Mouse (Mus musculus) MEL (cell line): ENCODE results near the gene Rnf7. TPM values are rescaled to one million over a fixed set of nuclear protein-coding genes. Genes with fewer than 3 reads are reported as not detected.

Experiments
- DNase-seq: peaks from one replicate; pipeline ENCODE4 v3.0.0; 2011; ENCODE audit warnings: low read depth, low spot score
- H3K27ac ChIP-seq: 2 replicates; pipeline ENCODE4 v1.5.1; 2012; ENCODE audit warnings: low read depth, mild to moderate bottlenecking, control low read depth, low read length, moderate library complexity; ENCODE audit not compliant: control insufficient read depth
- H3K27me3 ChIP-seq, 2 experiments: fragments of 150-350 bp in 1 of 2; sonication (generic) in 1 of 2; 2 replicates each; pipeline ENCODE4 v1.6.1; 2012; ENCODE audit warnings: low read length in 2 of 2, mild to moderate bottlenecking in 2 of 2, improper control_type of control experiment in 1 of 2, moderate library complexity in 1 of 2; ENCODE audit not compliant: insufficient read depth in 2 of 2, control insufficient read depth in 1 of 2
- H3K36me3 ChIP-seq, 2 experiments: 2 replicates each; pipeline ENCODE4 v1.6.1; 2012 to 2014; ENCODE audit warnings: low read length in 2 of 2, improper control_type of control experiment in 1 of 2, inconsistent platforms in 1 of 2, mild to moderate bottlenecking in 1 of 2; ENCODE audit not compliant: insufficient read depth in 2 of 2, control insufficient read depth in 1 of 2
- H3K4me1 ChIP-seq, 2 experiments: fragments of 150-350 bp in 1 of 2; sonication (generic) in 1 of 2; 2 replicates each; pipeline ENCODE4 v1.6.1; 2012; ENCODE audit warnings: low read length in 2 of 2, improper control_type of control experiment in 1 of 2, mild to moderate bottlenecking in 1 of 2; ENCODE audit not compliant: insufficient read depth in 2 of 2, control insufficient read depth in 1 of 2
- H3K4me3 ChIP-seq, 2 experiments: fragments of 150-350 bp in 1 of 2; sonication (generic) in 1 of 2; 2 replicates each; pipeline ENCODE4 v1.5.1; 2012; ENCODE audit warnings: low read depth in 2 of 2, low read length in 2 of 2, mild to moderate bottlenecking in 2 of 2, moderate library complexity in 2 of 2, control low read depth in 1 of 2, improper control_type of control experiment in 1 of 2; ENCODE audit not compliant: control insufficient read depth in 1 of 2, insufficient read depth in 1 of 2
- H3K79me2 ChIP-seq: 2 replicates; pipeline ENCODE4 v1.6.1; 2012; ENCODE audit warnings: mild to moderate bottlenecking, low read length, moderate library complexity; ENCODE audit not compliant: control insufficient read depth, poor library complexity, insufficient read depth
- H3K9ac ChIP-seq: 2 replicates; pipeline ENCODE4 v1.6.1; 2012; ENCODE audit warnings: low read depth, mild to moderate bottlenecking, control low read depth, low read length, moderate library complexity; ENCODE audit not compliant: control insufficient read depth, poor library complexity, severe bottlenecking
- H3K9me3 ChIP-seq: fragments of 150-350 bp; sonication (generic); replicated peaks from 2 replicates; pipeline ENCODE4 v1.6.1; 2012; ENCODE audit warnings: mild to moderate bottlenecking, low read length, improper control_type of control experiment, moderate library complexity; ENCODE audit not compliant: insufficient read depth
- CHD1 ChIP-seq: IDR thresholded peaks from 2 replicates; pipeline ENCODE4 v1.6.1; 2012; ENCODE audit warnings: low read depth, mild to moderate bottlenecking, inconsistent platforms, low read length, improper control_type of control experiment
- CTCF ChIP-seq, 3 experiments: IDR thresholded peaks in 2 of 3; conservative IDR thresholded peaks in 1 of 3; 2 replicates each; pipeline ENCODE4 v1.5.1; 2011 to 2012; ENCODE audit warnings: low read length in 3 of 3, low read depth in 2 of 3, mild to moderate bottlenecking in 2 of 3, improper control_type of control experiment in 1 of 3, inconsistent platforms in 1 of 3, mixed read lengths in 1 of 3, moderate library complexity in 1 of 3; ENCODE audit not compliant: control insufficient read depth in 1 of 3, insufficient read depth in 1 of 3, poor library complexity in 1 of 3, severe bottlenecking in 1 of 3
- E2F4 ChIP-seq: IDR thresholded peaks from 2 replicates; pipeline ENCODE4 v1.6.1; 2011; ENCODE audit warnings: low read depth, low read length, improper control_type of control experiment, borderline replicate concordance
- EP300 ChIP-seq, 2 experiments: IDR thresholded peaks; 2 replicates each; pipeline ENCODE4 v1.6.1; 2011; ENCODE audit warnings: improper control_type of control experiment in 2 of 2, low read length in 2 of 2, low read depth in 1 of 2, mild to moderate bottlenecking in 1 of 2
- ETS1 ChIP-seq: IDR thresholded peaks from 2 replicates; pipeline ENCODE4 v1.6.1; 2012; ENCODE audit warnings: low read depth, mild to moderate bottlenecking, inconsistent platforms, low read length, improper control_type of control experiment, moderate library complexity
- GABPA ChIP-seq: IDR thresholded peaks from 2 replicates; pipeline ENCODE4 v1.6.1; 2012; ENCODE audit warnings: low read depth, mild to moderate bottlenecking, inconsistent platforms, low read length, improper control_type of control experiment, moderate library complexity
- GATA1 ChIP-seq: IDR thresholded peaks from 2 replicates; pipeline ENCODE4 v1.6.1; 2011; ENCODE audit warnings: low read depth, low read length, improper control_type of control experiment
- HCFC1 ChIP-seq: IDR thresholded peaks from 2 replicates; pipeline ENCODE4 v1.6.1; 2012; ENCODE audit warnings: low read depth, mild to moderate bottlenecking, inconsistent platforms, low read length, improper control_type of control experiment, moderate library complexity
- JUND ChIP-seq: IDR thresholded peaks from 2 replicates; pipeline ENCODE4 v1.6.1; 2011; ENCODE audit warnings: low read depth, mild to moderate bottlenecking, improper control_type of control experiment, low read length
- KAT2A ChIP-seq: conservative IDR thresholded peaks from 2 replicates; pipeline ENCODE4 v1.6.1; 2012; ENCODE audit warnings: low read depth, low read length, improper control_type of control experiment, inconsistent platforms
- MAX ChIP-seq: IDR thresholded peaks from 2 replicates; pipeline ENCODE4 v1.6.1; 2011; ENCODE audit warnings: low read length, improper control_type of control experiment
- MAZ ChIP-seq: IDR thresholded peaks from 2 replicates; pipeline ENCODE4 v1.6.1; 2012; ENCODE audit warnings: low read depth, mild to moderate bottlenecking, inconsistent platforms, low read length, improper control_type of control experiment
- MYC ChIP-seq: IDR thresholded peaks from 2 replicates; pipeline ENCODE4 v1.6.1; 2011; ENCODE audit warnings: low read depth, mild to moderate bottlenecking, low read length, improper control_type of control experiment, moderate library complexity
- NRF1 ChIP-seq: IDR thresholded peaks from 2 replicates; pipeline ENCODE4 v1.6.1; 2014; ENCODE audit warnings: low read depth, mild to moderate bottlenecking, inconsistent platforms, low read length, improper control_type of control experiment, moderate library complexity; ENCODE audit not compliant: poor library complexity, insufficient read depth, severe bottlenecking
- POLR2AphosphoS2 ChIP-seq: IDR thresholded peaks from 2 replicates; pipeline ENCODE4 v1.6.1; 2011; ENCODE audit warnings: low read length, improper control_type of control experiment
- POLR2AphosphoS5 ChIP-seq: IDR thresholded peaks from 2 replicates; pipeline ENCODE4 v1.6.1; 2012; ENCODE audit warnings: low read depth, borderline replicate concordance, mild to moderate bottlenecking, inconsistent platforms, low read length, moderate library complexity, mixed read lengths
- RAD21 ChIP-seq: IDR thresholded peaks from 2 replicates; pipeline ENCODE4 v1.6.1; 2011; ENCODE audit warnings: mild to moderate bottlenecking, low read depth, low read length, improper control_type of control experiment
- SIN3A ChIP-seq: IDR thresholded peaks from 2 replicates; pipeline ENCODE4 v1.6.1; 2012; ENCODE audit warnings: low read length, improper control_type of control experiment, inconsistent platforms
- TCF12 ChIP-seq: IDR thresholded peaks from 2 replicates; pipeline ENCODE4 v1.6.1; 2014; ENCODE audit warnings: low read depth, mild to moderate bottlenecking, inconsistent platforms, low read length, improper control_type of control experiment, moderate library complexity
- UBTF ChIP-seq: IDR thresholded peaks from 2 replicates; pipeline ENCODE4 v1.6.1; 2012; ENCODE audit warnings: low read depth, mild to moderate bottlenecking, inconsistent platforms, low read length, improper control_type of control experiment, moderate library complexity, borderline replicate concordance; ENCODE audit not compliant: insufficient read depth
- USF1 ChIP-seq: IDR thresholded peaks from 2 replicates; pipeline ENCODE4 v1.6.1; 2014; ENCODE audit warnings: low read depth, mild to moderate bottlenecking, inconsistent platforms, low read length, improper control_type of control experiment, moderate library complexity
- ZKSCAN1 ChIP-seq: IDR thresholded peaks from 2 replicates; pipeline ENCODE4 v1.6.1; 2012; ENCODE audit warnings: low read depth, mild to moderate bottlenecking, inconsistent platforms, low read length, improper control_type of control experiment, moderate library complexity
- polyA plus RNA-seq, 2 experiments: library from polyadenylated mRNA; stranded (reverse) in 1 of 2; unstranded in 1 of 2; fragments of >175 nt in 1 of 2; fragments of >200 nt in 1 of 2; gene quantifications; 2 replicates each; pipeline versions ENCODE4 v1.2.1 to v1.2.4; 2012; ENCODE audit warnings: low replicate concordance in 2 of 2, low read depth in 1 of 2; ENCODE audit not compliant: insufficient read length in 2 of 2, insufficient read depth in 1 of 2, missing spikeins in 1 of 2
- total RNA-seq: library from RNA; depleted of rRNA; stranded (reverse); fragments of 300-350 nt; gene quantifications from 2 replicates; pipeline ENCODE4 v1.2.3, GENCODE M21; 2012

Gene Rnf7
- total and polyA plus RNA-seq, 3 experiments: 105 to 157 TPM; not detected in 1

DNA sequence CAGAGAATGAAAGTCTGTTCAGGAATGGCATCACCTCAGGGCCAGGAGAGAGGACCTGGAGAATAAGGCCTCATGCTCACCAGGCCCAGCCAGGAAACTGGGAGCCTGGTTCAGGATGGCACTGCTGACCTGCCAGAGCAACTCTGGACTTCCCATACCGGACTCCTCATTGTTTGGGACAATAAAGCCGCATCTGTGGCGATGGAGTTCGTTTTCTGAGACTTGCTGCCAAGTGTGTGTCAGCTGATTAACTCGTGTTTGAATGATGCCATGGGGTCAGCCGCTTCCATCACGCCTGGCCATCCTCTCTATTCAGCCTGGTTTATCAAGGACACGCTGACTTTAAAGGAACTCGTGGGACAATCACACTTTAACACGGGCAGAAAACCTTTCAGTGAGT, 14.8 kb downstream of the Rnf7 start:
- Histone ChIP-seq H3K27ac (no peak overlapping the region), H3K9me3 (no peaks in the 10 kb centered on the region), H3K4me3 (no peak overlapping the region), H3K79me2 (no peaks in the 10 kb centered on the region), H3K36me3 (no peaks in the 10 kb centered on the region), H3K4me1 (no peaks in the 10 kb centered on the region), H3K27me3 (no peaks in the 10 kb centered on the region), H3K9ac (no peak overlapping the region)
- no peak for DNase-seq
- TF ChIP-seq SIN3A (no peak), JUND (no peak)

- TF ChIP-seq HCFC1 (no peak), E2F4 (no peak), CTCF (IDR thresholded peaks at IDR 0.05 in 2 of 3, conservative IDR thresholded peaks at IDR 0.05 in 1 of 3; ENCODE audit: control insufficient read depth in 1 of 3, insufficient read depth in 1 of 3, low read depth in 2 of 3, low read length in 3 of 3, poor library complexity in 1 of 3, severe bottlenecking in 1 of 3) (peak; percentile 37 to 54 (median 38)), RAD21 (no peak; the same call in 1 of the 2 replicates)
- DNase-seq: no peak
- Histone ChIP-seq H3K9ac (no peak overlapping the region), H3K27me3 (no peaks in the 10 kb centered on the region), H3K36me3 (no peaks in the 10 kb centered on the region), H3K79me2 (no peaks in the 10 kb centered on the region), H3K27ac (no peak overlapping the region), H3K4me1 (no peaks in the 10 kb centered on the region), H3K4me3 (no peak overlapping the region), H3K9me3 (no peaks in the 10 kb centered on the region)
Measured at GRCm38 (mm10) chr9:96461607-96462006, 16.9 kb downstream of the Rnf7 start.

GRCm38 (mm10) chr9:96460117-96460865, 18.2 kb downstream of the Rnf7 start:
- H3K79me2 ChIP-seq: no peaks in the 10 kb centered on the region
- no peak for TF ChIP-seq POLR2AphosphoS2
- TF ChIP-seq RAD21: no peak
- TF ChIP-seq NRF1: no peak
- no peak for TF ChIP-seq GABPA
- no peak for TF ChIP-seq SIN3A
- TF ChIP-seq KAT2A: no peak
- TF ChIP-seq MAX: no peak
- no peak for TF ChIP-seq ETS1
- TF ChIP-seq ZKSCAN1: no peak
- no peak for TF ChIP-seq EP300 (IDR thresholded peaks at IDR 0.05; ENCODE audit: low read depth in 1 of 2, low read length in 2 of 2)
- TF ChIP-seq CHD1: no peak
- no peak for TF ChIP-seq POLR2AphosphoS5
- TF ChIP-seq MYC: no peak
- TF ChIP-seq GATA1: no peak
- TF ChIP-seq MAZ: no peak
- TF ChIP-seq UBTF: no peak
- no peak for TF ChIP-seq USF1
- TF ChIP-seq TCF12: no peak
- TF ChIP-seq, all 39 proteins: peak for 0
- Histone ChIP-seq H3K36me3 (no peaks in the 10 kb centered on the region), H3K27me3 (no peaks in the 10 kb centered on the region), H3K9me3 (no peaks in the 10 kb centered on the region), H3K9ac (no peak overlapping the region), H3K27ac (no peak overlapping the region), H3K4me1 (no peaks in the 10 kb centered on the region), H3K4me3 (no peak overlapping the region)
- DNase-seq: no peak
